Mouse (Mus musculus) heart, embryonic 11.5 days (tissue): ENCODE measurements around the gene Gm20388. TPM values are rescaled to one million over a fixed set of nuclear protein-coding genes. Genes with fewer than 3 reads are reported as not detected.

Source experiments
- ATAC-seq: fragments of 200-750 bp; cut with Nextera tagmentation; replicated peaks from 2 replicates; pipeline ENCODE4 v1.8.0; 2017; ENCODE audit warnings: moderate library complexity; ENCODE audit not compliant: insufficient number of reproducible peaks, low FRiP score, low TSS enrichment
- H3K27ac ChIP-seq: fragments of 300-500 bp; sonication (generic); 2 replicates; pipeline ENCODE4 v1.5.1; 2014; ENCODE audit warnings: mild to moderate bottlenecking, low read depth, low read length
- H3K27me3 ChIP-seq: fragments of 300-500 bp; sonication (generic); 2 replicates; pipeline ENCODE4 v1.6.1; 2014; ENCODE audit warnings: mild to moderate bottlenecking, low read length, mixed read lengths; ENCODE audit not compliant: control insufficient read depth, insufficient read depth
- H3K36me3 ChIP-seq: fragments of 300-500 bp; sonication (generic); 2 replicates; pipeline ENCODE4 v1.6.1; 2014; ENCODE audit warnings: mild to moderate bottlenecking, low read length, moderate library complexity, mixed read lengths; ENCODE audit not compliant: control insufficient read depth, insufficient read depth
- H3K4me1 ChIP-seq: fragments of 300-500 bp; sonication (generic); 2 replicates; pipeline ENCODE4 v1.6.1; 2014; ENCODE audit warnings: low read length; ENCODE audit not compliant: control insufficient read depth, insufficient read depth
- H3K4me2 ChIP-seq: fragments of 300-500 bp; sonication (generic); 2 replicates; pipeline ENCODE4 v1.6.1; 2014; ENCODE audit warnings: mild to moderate bottlenecking, moderate library complexity
- H3K4me3 ChIP-seq: fragments of 300-500 bp; sonication (generic); 2 replicates; pipeline ENCODE4 v1.5.1; 2014; ENCODE audit warnings: low read depth, low read length
- H3K9ac ChIP-seq: fragments of 300-500 bp; sonication (generic); 2 replicates; pipeline ENCODE4 v1.6.1; 2014; ENCODE audit warnings: mild to moderate bottlenecking, low read depth, low read length, moderate library complexity
- H3K9me3 ChIP-seq: fragments of 300-500 bp; sonication (generic); replicated peaks from 2 replicates; pipeline ENCODE4 v1.6.1; 2016; ENCODE audit warnings: low read length; ENCODE audit not compliant: control insufficient read depth
- WGBS: fragments of 180-500 bp; shearing (Covaris S2); extraction: QIAGEN DNeasy Blood & Tissue Kit; methylation state at CpG from one replicate; pipeline ENCODE4 v1.1.7; 2014; ENCODE audit not compliant: insufficient replicate concordance; 5-methylcytosine and 5-hydroxymethylcytosine counted together
- polyA plus RNA-seq: library from polyadenylated mRNA; unstranded; fragments of >200 nt; fragmentation: Nextera tagmentation; extraction: Ambion mirVana; gene quantifications from 2 replicates; pipeline ENCODE4 v1.2.1, GENCODE M21; 2014

The Gm20388 gene
- polyA plus RNA-seq, 1 experiment from 2014 or later: 6.4 TPM

- Histone ChIP-seq H3K4me1 (peaks cover 7% of the 10 kb centered on the region), H3K4me3 (no peak overlapping the region), H3K27me3 (peaks cover 32% of the 10 kb centered on the region), H3K9me3 (no peaks in the 10 kb centered on the region), H3K9ac (no peak overlapping the region), H3K27ac (0 out of 2 replicates have a peak overlapping the region, but pooled peaks have one; percentile 12), H3K36me3 (no peaks in the 10 kb centered on the region), H3K4me2 (0 out of 2 replicates have a peak overlapping the region, but pooled peaks have one; percentile 11)
- 0 out of 2 replicates have a peak, but pooled peaks have one; percentile 35 for ATAC-seq
- WGBS: 12% methylated on average over 13 of the region's 13 CpGs
Measured at GRCm38 (mm10) chr8:121027787-121028186, 1117.1 kb downstream of the Gm20388 start.

GRCm38 (mm10) chr8:121029076-121029475 is 1118.4 kb downstream of the Gm20388 start:
- Histone ChIP-seq H3K9ac (no peak overlapping the region), H3K4me2 (no peak overlapping the region), H3K27me3 (peaks cover 26% of the 10 kb centered on the region), H3K9me3 (no peaks in the 10 kb centered on the region), H3K4me3 (no peak overlapping the region), H3K27ac (no peak overlapping the region), H3K4me1 (peaks cover 7% of the 10 kb centered on the region), H3K36me3 (no peaks in the 10 kb centered on the region)
- no peak for ATAC-seq
- WGBS: 75% methylated on average over 6 of the region's 6 CpGs

- Histone ChIP-seq H3K4me1 (peaks cover 7% of the 10 kb centered on the region), H3K36me3 (no peaks in the 10 kb centered on the region), H3K4me2 (no peak overlapping the region), H3K27me3 (peaks cover 20% of the 10 kb centered on the region), H3K27ac (no peak overlapping the region), H3K4me3 (no peak overlapping the region), H3K9me3 (no peaks in the 10 kb centered on the region), H3K9ac (no peak overlapping the region)
- WGBS: 64% methylated on average over 10 of the region's 10 CpGs
- ATAC-seq: no peak
Measured at GRCm38 (mm10) chr8:121030496-121031040, 1119.9 kb downstream of the Gm20388 start.

GRCm38 (mm10) chr8:121033299-121034013 is 1122.8 kb downstream of the Gm20388 start:
- WGBS: 73% methylated on average over 20 of the region's 20 CpGs
- H3K27me3 ChIP-seq: peaks cover 18% of the 10 kb centered on the region
- no peak overlapping the region for H3K4me2 ChIP-seq
- ATAC-seq: no peak
- H3K9ac ChIP-seq: no peak overlapping the region
- no peaks in the 10 kb centered on the region for H3K9me3 ChIP-seq
- no peaks in the 10 kb centered on the region for H3K4me1 ChIP-seq
- H3K36me3 ChIP-seq: no peaks in the 10 kb centered on the region
- no peak overlapping the region for H3K27ac ChIP-seq
- no peak overlapping the region for H3K4me3 ChIP-seq

GRCm38 (mm10) chr8:121035611-121036010 is 1125.0 kb downstream of the Gm20388 start:
- no peak overlapping the region for H3K9ac ChIP-seq
- WGBS: 67% methylated on average over 8 of the region's 8 CpGs
- no peak overlapping the region for H3K4me3 ChIP-seq
- no peaks in the 10 kb centered on the region for H3K4me1 ChIP-seq
- peaks cover 24% of the 10 kb centered on the region for H3K27me3 ChIP-seq
- no peaks in the 10 kb centered on the region for H3K36me3 ChIP-seq
- H3K27ac ChIP-seq: no peak overlapping the region
- no peak for ATAC-seq
- no peak overlapping the region for H3K4me2 ChIP-seq
- H3K9me3 ChIP-seq: no peaks in the 10 kb centered on the region

GRCm38 (mm10) chr8:121043719-121044440 is 1133.2 kb downstream of the Gm20388 start:
- no peak overlapping the region for H3K4me2 ChIP-seq
- no peak for ATAC-seq

GRCm38 (mm10) chr8:121047441-121047840 is 1136.8 kb downstream of the Gm20388 start:
- no peak overlapping the region for H3K27ac ChIP-seq
- H3K27me3 ChIP-seq: peaks cover 25% of the 10 kb centered on the region
- H3K36me3 ChIP-seq: no peaks in the 10 kb centered on the region
- H3K9me3 ChIP-seq: no peaks in the 10 kb centered on the region
- no peak for ATAC-seq
- WGBS: 55% methylated on average over 9 of the region's 9 CpGs
- no peak overlapping the region for H3K9ac ChIP-seq
- no peaks in the 10 kb centered on the region for H3K4me1 ChIP-seq
- H3K4me2 ChIP-seq: no peak overlapping the region
- H3K4me3 ChIP-seq: no peak overlapping the region

More at GRCm38 (mm10) chr8:121043719-121044440, 1133.2 kb downstream of the Gm20388 start:
- WGBS: 46% methylated on average over 19 of the region's 19 CpGs
- Histone ChIP-seq H3K9me3 (no peaks in the 10 kb centered on the region), H3K27me3 (peaks cover 16% of the 10 kb centered on the region), H3K4me3 (no peak overlapping the region), H3K27ac (no peak overlapping the region), H3K36me3 (no peaks in the 10 kb centered on the region), H3K9ac (no peak overlapping the region), H3K4me1 (no peaks in the 10 kb centered on the region)

- peaks cover 32% of the 10 kb centered on the region for H3K27me3 ChIP-seq
- H3K4me1 ChIP-seq: no peaks in the 10 kb centered on the region
- no peak overlapping the region for H3K9ac ChIP-seq
- 78% methylated on average over 9 of the region's 9 CpGs for WGBS
- H3K4me2 ChIP-seq: no peak overlapping the region
- ATAC-seq: no peak
- H3K4me3 ChIP-seq: no peak overlapping the region
- H3K36me3 ChIP-seq: no peaks in the 10 kb centered on the region
- H3K9me3 ChIP-seq: no peaks in the 10 kb centered on the region
- no peak overlapping the region for H3K27ac ChIP-seq
Measured at GRCm38 (mm10) chr8:121058081-121058480, 1147.4 kb downstream of the Gm20388 start.
